Mouse (Mus musculus): ENCODE data around the gene Dcst1. TPM values are rescaled to one million over a fixed set of nuclear protein-coding genes. Genes with fewer than 3 reads are reported as not detected.

The Dcst1 gene
- polyA plus RNA-seq, 1 experiment from 2014 or later: 0.99 TPM

- no peak overlapping the region for H3K27ac ChIP-seq
- H3K36me3 ChIP-seq (replicated peaks): no peaks in the 10 kb centered on the region
- ATAC-seq (replicated peaks): no peak
- H3K4me1 ChIP-seq: peaks cover 21% of the 10 kb centered on the region
- H3K9me3 ChIP-seq: no peaks in the 10 kb centered on the region
- WGBS: 52% methylated on average over 17 of the region's 17 CpGs
- H3K9ac ChIP-seq: no peak overlapping the region
- H3K4me2 ChIP-seq: no peak overlapping the region
- no peaks in the 10 kb centered on the region for H3K27me3 ChIP-seq (replicated peaks)
- H3K4me3 ChIP-seq: no peak overlapping the region
Measured at GRCm38 (mm10) chr3:89386438-89387420, 21.7 kb upstream of the Dcst1 start.

- no peaks in the 10 kb centered on the region for H3K9me3 ChIP-seq
- H3K4me1 ChIP-seq: peaks cover 8% of the 10 kb centered on the region; the same call in 1 of the 2 replicates
- no peaks in the 10 kb centered on the region for H3K27me3 ChIP-seq (replicated peaks)
- no peak overlapping the region for H3K4me2 ChIP-seq
- no peak overlapping the region for H3K9ac ChIP-seq
- no peak overlapping the region for H3K27ac ChIP-seq
- no peak for ATAC-seq (replicated peaks)
- no peaks in the 10 kb centered on the region for H3K36me3 ChIP-seq (replicated peaks)
- no peak overlapping the region for H3K4me3 ChIP-seq
- 55% methylated on average over 11 of the region's 11 CpGs for WGBS
Measured at GRCm38 (mm10) chr3:89385451-89385850, 20.4 kb upstream of the Dcst1 start.

GRCm38 (mm10) chr3:89384331-89385076 lies 19.5 kb upstream of the Dcst1 start:
- no peak overlapping the region for H3K9ac ChIP-seq

GRCm38 (mm10) chr3:89383651-89384255 lies 18.7 kb upstream of the Dcst1 start:
- H3K27me3 ChIP-seq (replicated peaks): no peaks in the 10 kb centered on the region
- 88% methylated on average over 5 of the region's 5 CpGs for WGBS
- H3K4me3 ChIP-seq: no peak overlapping the region
- H3K9ac ChIP-seq: no peak overlapping the region
- no peak overlapping the region for H3K27ac ChIP-seq
- no peak overlapping the region for H3K4me2 ChIP-seq
- no peak for ATAC-seq (replicated peaks)
- H3K9me3 ChIP-seq: no peaks in the 10 kb centered on the region
- H3K4me1 ChIP-seq: peaks cover 11% of the 10 kb centered on the region
- H3K36me3 ChIP-seq (replicated peaks): no peaks in the 10 kb centered on the region

More at GRCm38 (mm10) chr3:89384331-89385076, 19.5 kb upstream of the Dcst1 start:
- no peak overlapping the region for H3K4me2 ChIP-seq
- H3K9me3 ChIP-seq: no peaks in the 10 kb centered on the region
- H3K27me3 ChIP-seq (replicated peaks): no peaks in the 10 kb centered on the region
- no peaks in the 10 kb centered on the region for H3K36me3 ChIP-seq (replicated peaks)
- no peak overlapping the region for H3K27ac ChIP-seq
- 46% methylated on average over 12 of the region's 12 CpGs for WGBS
- H3K4me3 ChIP-seq: no peak overlapping the region
- ATAC-seq (replicated peaks): no peak
- H3K4me1 ChIP-seq: peaks cover 5% of the 10 kb centered on the region; the same call in 1 of the 2 replicates

GRCm38 (mm10) chr3:89382950-89383349 lies 17.9 kb upstream of the Dcst1 start:
- Histone ChIP-seq H3K4me1 (peaks cover 19% of the 10 kb centered on the region), H3K9me3 (no peaks in the 10 kb centered on the region), H3K27ac (no peak overlapping the region), H3K4me2 (no peak overlapping the region), H3K4me3 (no peak overlapping the region), H3K27me3 (replicated peaks) (no peaks in the 10 kb centered on the region), H3K36me3 (replicated peaks) (no peaks in the 10 kb centered on the region), H3K9ac (no peak overlapping the region)
- ATAC-seq (replicated peaks): no peak
- WGBS: 90% methylated on average over 5 of the region's 5 CpGs

- H3K9ac ChIP-seq: no peak overlapping the region
- WGBS: 90% methylated on average over 9 of the region's 9 CpGs
- H3K4me2 ChIP-seq: no peak overlapping the region
- no peaks in the 10 kb centered on the region for H3K27me3 ChIP-seq (replicated peaks)
- no peak for ATAC-seq (replicated peaks)
- H3K27ac ChIP-seq: no peak overlapping the region
- no peaks in the 10 kb centered on the region for H3K9me3 ChIP-seq
- no peak overlapping the region for H3K4me3 ChIP-seq
- peaks cover 19% of the 10 kb centered on the region for H3K4me1 ChIP-seq
- H3K36me3 ChIP-seq (replicated peaks): no peaks in the 10 kb centered on the region
Measured at GRCm38 (mm10) chr3:89382033-89382882, 17.2 kb upstream of the Dcst1 start.

- ATAC-seq (replicated peaks): no peak
- H3K9me3 ChIP-seq: no peaks in the 10 kb centered on the region
- H3K9ac ChIP-seq: no peak overlapping the region
- H3K4me3 ChIP-seq: no peak overlapping the region
- H3K4me2 ChIP-seq: no peak overlapping the region
- H3K27ac ChIP-seq: no peak overlapping the region
- H3K4me1 ChIP-seq: peaks cover 19% of the 10 kb centered on the region
- WGBS: 86% methylated on average over 11 of the region's 11 CpGs
- no peaks in the 10 kb centered on the region for H3K36me3 ChIP-seq (replicated peaks)
- H3K27me3 ChIP-seq (replicated peaks): no peaks in the 10 kb centered on the region
Measured at GRCm38 (mm10) chr3:89381233-89381632, 16.2 kb upstream of the Dcst1 start.

GRCm38 (mm10) chr3:89380711-89381110 lies 15.7 kb upstream of the Dcst1 start:
- peaks cover 19% of the 10 kb centered on the region for H3K4me1 ChIP-seq
- H3K9ac ChIP-seq: no peak overlapping the region
- H3K36me3 ChIP-seq (replicated peaks): no peaks in the 10 kb centered on the region
- ATAC-seq (replicated peaks): no peak
- H3K4me2 ChIP-seq: no peak overlapping the region
- H3K27ac ChIP-seq: no peak overlapping the region
- no peak overlapping the region for H3K4me3 ChIP-seq
- H3K27me3 ChIP-seq (replicated peaks): no peaks in the 10 kb centered on the region
- no peaks in the 10 kb centered on the region for H3K9me3 ChIP-seq
- WGBS: 97% methylated on average over 18 of the region's 18 CpGs

- ATAC-seq (replicated peaks): no peak
- H3K27ac ChIP-seq: no peak overlapping the region
- H3K9ac ChIP-seq: no peak overlapping the region
- peaks cover 19% of the 10 kb centered on the region for H3K4me1 ChIP-seq
- no peak overlapping the region for H3K4me2 ChIP-seq
- WGBS: 95% methylated on average over 14 of the region's 14 CpGs
- no peaks in the 10 kb centered on the region for H3K9me3 ChIP-seq
- no peaks in the 10 kb centered on the region for H3K36me3 ChIP-seq (replicated peaks)
- H3K4me3 ChIP-seq: no peak overlapping the region
- no peaks in the 10 kb centered on the region for H3K27me3 ChIP-seq (replicated peaks)
Measured at GRCm38 (mm10) chr3:89380291-89380690, 15.2 kb upstream of the Dcst1 start.

- Histone ChIP-seq H3K27me3 (replicated peaks) (no peaks in the 10 kb centered on the region), H3K36me3 (replicated peaks) (no peaks in the 10 kb centered on the region), H3K9ac (no peak overlapping the region), H3K4me2 (peak overlapping the region; percentile 75; the same call in 1 of the 2 replicates), H3K27ac (no peak overlapping the region), H3K4me3 (no peak overlapping the region), H3K4me1 (peaks cover 14% of the 10 kb centered on the region), H3K9me3 (no peaks in the 10 kb centered on the region)
- ATAC-seq (replicated peaks): no peak
- WGBS: 91% methylated on average over 31 of the region's 31 CpGs
Measured at GRCm38 (mm10) chr3:89379388-89380131, 14.5 kb upstream of the Dcst1 start.
